Mouse (Mus musculus) common myeloid progenitor, adult 5-6 weeks (primary cell): ENCODE data around the gene Tmem38b. TPM values are rescaled to one million over a fixed set of nuclear protein-coding genes. Genes with fewer than 3 reads are reported as not detected.
"Not testable (repeated sequence)": the region's sequence is repeated elsewhere in the genome, so short reads cannot be mapped to it uniquely, and the experiment has no call there.

Source experiments
- ATAC-seq: replicated peaks from 2 replicates; pipeline ENCODE4 v1.8.0; 2016; ENCODE audit warnings: low read depth, mild to moderate bottlenecking, moderate TSS enrichment, inconsistent platforms; ENCODE audit not compliant: poor library complexity, severe bottlenecking
- total RNA-seq: library from RNA; stranded (forward); fragments of 200-1000, 187-1606 nt; gene quantifications from 2 replicates; pipeline ENCODE4 v1.2.3, GENCODE M21; 2017

The Tmem38b gene
- total RNA-seq: 4.2 and 10.5 TPM in 2 replicates

DNA sequence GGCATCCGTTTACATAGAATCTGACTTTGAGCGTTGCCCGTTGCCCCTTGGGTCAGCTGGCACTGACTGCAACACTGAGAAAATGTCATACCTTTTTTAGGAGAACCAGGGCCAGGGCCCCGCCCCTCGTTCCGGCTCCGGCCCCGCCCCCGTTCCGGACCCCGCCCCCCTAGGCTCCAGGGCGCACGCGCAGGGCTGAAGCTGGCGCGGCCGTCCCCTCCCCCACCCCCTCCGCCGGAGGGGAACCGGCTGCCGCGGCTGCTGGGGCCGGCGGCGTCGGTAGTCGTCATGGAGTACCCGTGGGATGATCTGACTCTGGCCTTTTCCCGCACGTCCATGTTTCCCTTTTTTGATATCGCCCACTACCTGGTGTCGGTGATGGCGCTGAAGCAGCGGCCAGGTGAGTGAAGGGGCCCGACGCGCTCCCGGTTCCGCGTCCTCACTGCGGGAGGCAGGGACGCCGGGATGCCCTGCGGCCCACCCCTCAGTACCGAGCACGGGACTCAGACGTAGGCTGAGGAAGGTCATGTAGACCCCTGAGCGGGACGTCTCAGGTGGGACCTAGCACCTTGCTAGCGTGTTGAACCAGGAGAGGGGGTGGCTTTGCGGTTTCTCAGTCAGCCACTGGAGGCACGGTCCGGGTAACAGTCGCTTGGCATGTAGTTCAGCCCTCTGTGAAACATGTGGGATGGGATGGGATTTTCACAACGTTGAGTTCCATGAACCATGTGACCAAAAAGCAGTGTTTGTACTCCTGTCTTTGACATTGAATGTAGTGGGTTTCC is at the start of gene Tmem38b:
Gene Tmem38b (plus strand): TSS at position 225 of the 785 bp plus-strand sequence.
- ATAC-seq: peak; percentile 73

DNA sequence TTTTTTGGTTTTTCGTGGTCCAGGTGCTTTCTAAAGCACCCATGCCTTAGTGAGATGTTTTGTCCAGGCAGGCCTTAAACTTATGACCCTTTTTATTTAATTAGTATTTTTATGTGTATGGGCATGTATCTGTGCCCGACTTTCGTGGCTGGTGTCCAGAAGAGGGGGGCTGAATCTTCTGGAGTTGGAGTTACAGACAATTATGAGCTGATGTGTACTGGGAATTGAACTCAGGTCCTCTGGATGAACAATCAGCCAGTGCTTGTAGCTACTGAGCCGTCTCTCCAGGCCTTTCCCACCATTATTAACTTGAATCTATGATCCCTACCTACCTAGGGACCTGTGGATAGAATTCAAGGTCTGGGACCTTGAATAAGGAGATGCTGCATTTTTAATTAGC is 44.4 kb upstream of the Tmem38b start:
- no peak for ATAC-seq

DNA sequence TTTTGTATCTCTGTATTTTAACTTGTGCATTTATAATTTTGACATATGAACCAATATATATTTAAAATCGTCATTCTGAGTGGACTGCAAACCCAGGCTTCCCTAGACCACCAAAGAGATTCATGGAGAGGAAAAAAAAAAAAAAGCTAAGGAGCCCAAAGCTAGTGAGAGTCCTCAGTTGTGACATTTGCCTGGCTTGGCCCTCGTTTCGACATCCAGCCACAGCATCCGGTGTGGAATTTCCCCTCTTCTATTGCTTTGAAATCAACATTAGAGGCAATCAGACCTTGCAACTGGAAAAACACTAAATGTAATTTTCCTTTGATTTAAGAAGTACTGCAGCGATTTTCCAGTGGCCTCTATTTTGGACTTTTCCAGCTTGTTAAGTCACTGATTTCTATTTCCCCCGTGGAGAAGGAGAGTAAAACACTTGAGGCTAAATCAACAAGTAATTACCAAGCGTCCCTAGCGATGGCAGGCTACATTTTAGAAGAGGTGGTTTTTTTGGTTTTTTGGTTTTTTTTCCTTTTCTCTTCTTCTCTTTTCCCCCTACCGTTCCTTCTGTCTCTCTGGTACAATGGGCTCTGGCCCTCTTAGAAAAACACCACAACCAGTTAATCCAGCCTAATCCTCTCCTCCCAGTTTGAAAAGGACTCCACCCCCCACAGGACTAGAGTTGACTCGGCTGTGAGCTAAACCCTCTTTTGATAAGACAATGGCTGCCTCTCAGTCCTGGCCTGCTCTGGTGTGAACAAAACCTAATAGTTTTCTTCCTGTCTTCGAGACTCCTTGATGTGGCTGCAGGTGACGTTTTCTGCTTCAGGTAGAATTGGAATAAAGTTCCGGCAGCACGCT is 43.4 kb upstream of the Tmem38b start:
- peak; percentile 51; the same call in 1 of the 2 replicates for ATAC-seq

DNA sequence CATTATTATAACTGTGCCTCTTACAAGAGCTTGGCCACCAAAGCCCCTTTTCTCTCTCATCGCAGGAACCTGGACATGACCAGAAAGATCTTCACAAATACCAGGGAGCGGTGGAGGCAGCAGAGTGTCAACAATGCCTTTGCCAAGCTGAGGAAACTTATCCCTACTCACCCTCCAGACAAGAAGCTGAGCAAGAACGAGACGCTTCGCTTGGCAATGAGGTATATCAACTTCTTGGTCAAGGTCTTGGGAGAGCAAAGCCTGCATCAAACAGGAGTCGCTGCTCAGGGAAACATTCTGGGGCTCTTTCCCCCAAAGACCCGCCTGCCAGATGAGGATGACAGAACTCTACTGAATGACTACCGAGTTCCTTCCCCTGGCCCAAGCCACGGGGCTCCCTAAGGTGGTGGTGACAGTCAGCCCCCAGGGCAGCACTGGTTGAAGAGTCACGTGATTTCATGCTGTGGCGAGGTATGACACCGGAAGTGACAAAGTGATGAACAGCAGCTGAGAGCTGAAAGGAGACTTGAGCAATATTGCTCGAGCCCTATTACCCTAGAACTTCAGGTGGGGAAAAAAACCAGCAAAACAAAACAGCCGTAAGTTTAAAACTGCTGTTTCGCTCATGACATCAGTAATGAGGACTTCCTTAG is 40.0 kb upstream of the Tmem38b start:
- ATAC-seq: peak; percentile 40

DNA sequence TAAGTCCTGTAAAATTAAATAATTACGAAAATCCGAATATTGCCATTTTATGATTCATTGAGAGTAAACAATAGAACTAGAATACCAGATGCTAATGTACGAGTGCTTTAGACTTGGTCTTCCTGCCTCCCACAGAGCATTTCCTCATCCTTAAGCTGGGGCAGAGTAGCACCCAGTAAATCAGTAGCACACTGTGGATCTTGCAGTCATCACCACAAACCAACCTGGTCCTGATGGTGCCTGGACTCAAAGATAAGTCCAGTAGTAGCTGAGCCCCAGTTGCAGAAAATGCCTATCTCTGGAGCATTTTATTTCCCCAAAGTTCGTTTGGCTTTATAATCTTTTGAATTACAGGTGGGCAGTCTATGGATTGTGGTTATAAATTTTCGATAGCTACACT is 39.0 kb upstream of the Tmem38b start:
- ATAC-seq: no peak

DNA sequence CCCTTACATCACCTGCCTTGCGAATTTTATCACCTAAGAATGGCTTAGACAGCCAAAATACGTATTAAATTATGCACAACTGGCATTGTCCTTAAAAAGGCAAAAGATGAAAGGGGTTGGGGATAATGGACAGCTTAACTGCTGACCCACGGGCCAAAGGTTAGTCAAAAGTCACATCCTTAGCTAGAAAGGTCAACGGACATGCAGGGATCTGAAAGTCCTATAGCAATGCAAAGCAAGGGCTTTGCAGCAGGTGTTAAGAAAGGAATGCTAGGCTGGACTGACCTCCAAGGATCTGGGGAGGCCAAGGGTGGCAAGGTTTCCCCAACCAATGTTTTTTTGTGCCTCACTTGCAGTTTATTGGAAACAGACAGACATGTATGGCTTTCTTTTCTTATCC is 36.5 kb upstream of the Tmem38b start:
- ATAC-seq: no peak

DNA sequence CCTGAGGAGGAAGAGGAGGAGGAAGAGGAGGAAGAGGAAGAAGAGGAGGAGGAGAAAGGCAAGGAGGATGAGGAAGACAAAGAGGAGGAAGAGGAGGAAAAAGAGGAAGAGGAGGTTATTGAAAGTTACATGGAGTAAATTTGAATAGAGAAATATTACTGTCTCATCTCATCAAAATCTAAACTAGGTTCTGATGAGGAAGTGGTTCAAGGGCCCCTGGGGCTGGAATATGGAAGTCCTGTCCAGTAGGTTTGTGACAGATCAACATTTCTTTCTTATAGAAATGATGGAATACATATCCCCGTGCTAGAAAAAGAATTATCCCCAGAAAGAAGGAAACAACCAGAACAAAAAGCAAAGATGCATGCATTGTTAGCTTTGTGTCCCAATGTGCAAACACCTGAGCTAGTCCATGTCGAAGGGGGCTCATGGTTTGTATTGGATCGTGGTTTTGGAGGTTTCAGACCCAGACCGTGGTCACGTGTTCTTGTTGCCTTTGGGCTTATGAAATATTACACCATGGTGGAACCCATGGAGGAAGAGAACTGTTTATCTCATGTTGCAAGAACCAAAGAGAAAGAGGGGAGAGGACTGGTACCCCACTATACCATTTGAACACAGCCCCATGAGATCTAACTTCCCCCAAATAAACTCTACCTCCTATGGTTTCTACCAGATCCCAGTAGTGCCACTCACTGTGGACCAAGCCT is 31.4 kb upstream of the Tmem38b start:
- 0 out of 2 replicates have a peak, but pooled peaks have one; percentile 20 for ATAC-seq

DNA sequence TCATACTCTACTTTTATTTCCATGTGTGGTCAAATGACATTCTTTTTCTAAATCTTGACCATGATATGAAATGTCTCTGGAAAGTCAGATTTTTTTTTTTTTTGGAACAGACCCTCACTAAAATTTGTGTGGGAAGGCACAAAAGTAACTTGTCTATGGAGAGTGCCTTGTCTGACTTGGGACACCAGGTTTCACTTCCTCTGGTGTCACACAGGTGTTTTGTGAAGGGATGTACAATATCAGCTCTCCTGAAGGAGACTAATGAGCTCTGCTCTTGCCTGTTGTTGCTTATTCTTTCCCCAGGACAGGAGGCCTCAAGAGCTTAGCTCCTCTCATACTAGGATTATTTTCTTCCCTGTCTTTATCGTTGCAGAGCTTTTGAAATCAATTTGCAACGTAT is 30.8 kb upstream of the Tmem38b start:
- no peak for ATAC-seq

DNA sequence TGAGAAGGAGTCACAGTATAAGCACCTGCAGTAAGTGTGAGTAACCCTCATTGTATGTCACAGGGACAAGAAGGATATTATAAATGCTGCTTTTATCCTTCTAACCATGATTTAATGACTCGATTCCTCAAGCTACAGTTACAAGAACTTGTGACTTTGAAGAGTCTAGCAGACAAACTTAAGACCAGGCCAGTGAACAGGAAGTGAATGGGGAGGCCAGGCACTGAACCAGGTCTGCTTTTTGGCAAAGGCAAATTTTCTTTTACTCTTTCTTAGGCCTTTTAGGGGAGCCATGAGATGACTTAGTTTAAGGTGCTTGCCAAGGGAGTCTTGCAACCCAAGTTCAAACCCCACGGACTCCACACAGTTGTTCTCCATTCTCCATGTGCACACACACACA is 30.1 kb upstream of the Tmem38b start:
- ATAC-seq: no peak

DNA sequence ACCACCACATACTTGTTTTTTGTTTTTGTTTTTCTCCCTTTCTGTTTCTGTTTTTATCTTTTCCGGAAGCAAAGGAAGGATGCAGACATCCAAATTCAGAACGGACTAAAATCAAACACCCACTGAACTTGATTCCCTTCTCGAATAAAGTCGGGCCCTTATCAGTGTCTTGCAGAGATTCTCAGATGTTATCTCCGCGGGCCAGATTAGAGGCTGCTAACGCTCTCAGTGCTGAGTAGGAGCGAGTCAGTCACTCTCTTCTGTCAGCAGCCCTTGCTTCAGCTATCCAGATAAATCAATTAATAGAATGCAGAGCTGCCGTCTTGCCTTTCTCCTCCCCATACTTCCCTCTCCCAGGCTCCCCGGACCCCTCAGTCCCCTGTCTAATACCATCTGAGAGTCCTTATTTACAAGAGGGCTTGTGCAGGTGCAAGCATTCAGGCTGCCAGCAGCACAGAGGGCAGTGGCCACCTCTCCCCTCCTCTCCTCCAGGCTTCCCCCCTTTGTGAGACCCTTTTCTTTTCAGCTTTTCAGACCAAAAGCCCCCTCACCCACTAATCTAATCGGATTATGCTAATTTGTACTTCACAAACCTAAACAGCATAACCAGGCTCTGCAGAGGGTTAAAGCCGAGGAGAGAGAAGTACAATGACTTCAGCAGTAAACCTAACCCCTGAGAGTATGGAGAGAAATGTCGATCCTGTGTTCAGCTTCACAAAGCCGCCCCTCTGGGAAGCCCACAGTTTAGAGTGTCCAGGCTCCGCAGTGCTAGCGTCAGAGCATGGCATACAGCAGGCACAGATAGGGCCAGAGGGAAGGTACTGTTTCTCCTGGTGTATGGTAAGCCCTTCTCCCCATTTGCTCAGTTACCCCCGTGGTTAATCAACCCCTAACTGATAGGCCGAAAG is 28.7 kb upstream of the Tmem38b start:
- no peak for ATAC-seq

DNA sequence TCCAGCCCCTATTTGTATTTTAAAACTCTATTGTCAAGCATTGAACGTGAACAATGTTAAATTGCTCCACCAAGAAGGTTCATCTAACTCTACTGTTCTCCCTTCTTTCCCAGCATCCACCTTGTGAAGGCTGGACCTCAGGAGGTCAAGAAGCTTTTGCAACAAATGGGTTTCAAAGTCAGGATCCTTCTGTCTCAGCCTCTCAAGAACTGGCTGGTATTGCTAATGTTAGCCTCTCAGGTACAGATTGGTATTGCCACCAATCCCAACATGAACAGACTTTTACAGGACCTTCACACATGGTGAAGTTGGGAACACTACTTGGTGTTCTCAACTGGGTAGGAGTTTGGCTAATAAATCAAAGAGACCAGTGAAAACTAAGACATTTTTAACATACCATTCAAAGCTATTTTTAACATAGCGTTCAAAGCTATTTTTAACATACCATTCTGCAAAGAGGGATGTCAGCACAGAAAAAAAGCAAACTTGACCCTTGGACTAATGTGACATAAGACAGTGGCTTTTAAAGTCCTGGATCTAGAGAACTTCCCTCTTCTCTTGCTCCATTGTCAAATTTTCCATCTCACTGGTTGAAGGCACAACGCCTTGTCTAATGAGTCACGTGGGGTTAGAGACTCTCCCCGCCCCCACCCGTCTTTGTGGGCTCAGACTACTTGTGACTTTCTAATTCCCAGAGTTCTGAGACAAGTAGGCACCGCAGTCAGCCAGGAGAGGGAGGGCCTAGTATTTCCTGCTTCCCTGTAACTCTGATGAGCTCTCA is 26.8 kb upstream of the Tmem38b start:
- ATAC-seq: no peak

DNA sequence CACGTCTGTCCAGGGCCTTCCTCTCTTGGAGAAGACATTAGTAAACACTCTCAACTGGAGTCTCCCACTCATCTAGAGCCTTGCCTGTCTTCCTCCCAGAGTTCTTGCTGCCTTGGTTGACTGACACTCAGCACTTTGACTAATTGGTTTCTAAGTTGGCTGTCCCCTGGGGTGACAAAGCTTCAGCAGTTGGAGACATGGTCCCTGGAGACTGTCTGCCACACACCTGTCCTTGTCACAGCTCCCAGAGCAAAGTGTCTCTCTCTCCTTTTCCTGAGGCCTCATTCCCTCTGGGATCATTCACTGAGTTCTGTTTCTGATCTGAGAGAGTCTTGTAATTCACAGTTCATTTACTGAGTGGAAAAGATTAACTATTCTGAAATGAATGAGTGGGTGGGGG is 26.1 kb upstream of the Tmem38b start:
- no peak for ATAC-seq

DNA sequence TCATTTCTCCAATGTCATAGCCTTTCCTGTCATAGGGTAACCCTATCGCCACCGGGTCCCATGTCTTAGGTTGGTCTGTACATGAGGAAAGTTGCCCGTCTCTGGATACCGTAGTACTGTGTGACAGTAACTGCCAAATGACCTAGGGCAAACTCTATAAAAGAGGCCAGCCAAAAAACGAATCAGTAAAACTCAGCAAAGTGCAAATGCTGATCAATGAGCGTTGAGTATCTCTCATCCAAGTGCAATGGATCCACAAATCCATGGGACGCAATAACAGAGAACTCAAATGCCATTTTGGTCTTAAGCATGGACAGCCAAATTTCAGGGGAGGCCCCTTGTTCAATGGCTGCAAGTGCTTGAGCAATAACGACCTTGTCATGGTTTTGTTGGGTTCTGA is 22.2 kb upstream of the Tmem38b start:
- ATAC-seq: not testable (repeated sequence)

DNA sequence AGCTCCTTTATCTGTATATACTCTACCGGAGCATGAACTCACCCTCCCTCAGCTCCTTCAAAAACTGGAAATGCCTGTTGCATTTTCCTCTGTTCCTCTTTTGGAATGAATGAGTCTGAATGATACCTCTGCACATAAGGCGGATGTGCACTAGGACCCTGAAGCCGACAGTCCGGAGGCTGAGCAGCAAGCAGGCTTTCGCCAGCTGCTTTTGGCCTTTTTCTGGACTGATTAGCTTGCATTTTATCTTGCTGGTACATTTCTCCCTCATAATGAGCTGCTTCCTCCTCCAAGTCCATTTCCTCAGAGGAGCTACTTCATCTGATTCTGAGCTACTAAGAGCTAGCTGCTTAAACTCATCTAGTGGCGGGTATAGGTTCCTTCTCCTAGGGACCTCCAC is 19.4 kb upstream of the Tmem38b start:
- ATAC-seq: not testable (repeated sequence)

DNA sequence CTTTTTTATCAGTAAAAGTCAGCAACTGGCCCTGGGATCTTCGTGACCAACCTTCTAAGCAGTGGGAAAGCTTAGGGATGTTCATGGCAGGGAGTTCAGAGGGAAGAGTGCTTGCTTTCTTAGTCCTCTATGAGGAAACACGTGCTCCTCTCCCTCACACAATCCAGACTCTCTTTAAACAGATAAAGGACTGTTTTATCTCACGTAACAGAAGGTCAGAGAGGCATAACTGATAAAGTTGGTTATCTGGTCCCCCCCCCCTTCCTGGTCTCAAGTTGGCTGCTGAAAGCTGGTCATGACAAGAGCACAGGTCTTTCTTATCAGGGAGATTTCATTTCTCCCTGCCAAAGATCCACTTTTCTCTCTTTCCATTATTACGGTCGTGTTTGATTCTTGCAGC is 7.5 kb upstream of the Tmem38b start:
- ATAC-seq: no peak

DNA sequence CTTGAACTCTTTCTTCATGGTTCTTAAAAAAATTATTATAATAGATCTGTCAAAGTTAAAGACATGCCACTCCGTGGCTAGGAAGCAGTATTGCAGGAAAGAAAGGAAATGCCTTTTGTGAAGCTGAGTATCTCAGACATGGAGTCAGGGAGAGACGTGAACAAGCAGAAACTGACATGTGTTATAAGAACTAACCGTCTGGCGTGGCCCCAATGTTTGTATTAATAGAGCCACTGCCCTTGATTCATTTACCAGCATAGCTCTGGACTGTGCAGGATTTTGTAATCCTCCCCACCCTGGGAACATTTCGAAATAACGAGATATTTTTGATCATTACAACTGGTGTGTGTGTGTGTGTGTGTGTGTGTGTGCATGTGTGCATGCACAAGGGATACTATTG is 2.1 kb upstream of the Tmem38b start:
- peak; percentile 59 for ATAC-seq

DNA sequence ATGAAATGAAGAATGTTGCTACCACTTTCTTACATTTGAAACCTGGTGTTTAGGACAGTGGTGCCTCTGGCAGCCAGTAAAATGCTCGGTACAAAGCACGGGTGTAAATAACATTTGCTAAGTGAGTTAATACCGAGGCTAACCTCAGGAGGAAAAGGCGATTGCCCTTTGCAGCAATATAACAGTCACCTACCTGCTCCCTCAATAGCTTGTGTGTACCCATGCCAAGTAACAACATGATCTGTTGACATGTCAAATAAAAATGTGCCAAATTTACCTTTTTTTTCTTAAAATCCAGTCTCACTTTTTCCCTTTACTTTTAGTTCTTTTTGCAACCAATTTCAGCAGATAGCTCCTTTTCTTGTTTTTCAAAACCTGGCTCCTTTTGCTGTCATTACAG is 1.0 kb upstream of the Tmem38b start:
- ATAC-seq: no peak

DNA sequence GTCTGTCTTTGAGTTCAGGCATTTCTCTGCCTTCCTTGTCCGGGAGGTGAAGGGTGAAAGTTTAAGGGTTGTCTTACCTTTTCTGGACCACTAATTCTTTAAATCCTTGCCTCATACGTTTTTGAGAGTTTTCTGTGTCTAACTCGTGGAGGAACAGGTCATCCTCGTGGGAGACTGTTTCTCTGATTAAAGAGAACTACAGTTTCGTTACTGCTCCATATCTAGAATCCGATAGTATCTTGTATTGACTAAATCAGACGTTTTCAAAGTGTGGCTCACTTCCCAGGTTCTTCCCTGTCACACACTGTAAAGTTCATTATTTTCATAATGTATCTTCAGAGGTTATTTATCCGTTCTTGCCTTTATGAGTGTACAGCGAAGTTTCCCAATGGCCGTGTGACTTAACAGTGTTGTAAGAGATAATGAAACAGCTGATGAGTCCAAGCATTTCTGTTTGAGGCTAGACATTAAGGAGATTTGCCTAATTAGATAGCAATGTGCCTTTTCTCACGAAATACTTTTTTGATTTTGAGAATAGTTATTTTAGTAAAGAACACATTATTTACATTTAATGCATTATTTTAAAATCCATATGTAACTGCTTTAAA is 900 bp downstream of the Tmem38b start:
- peak; percentile 10; the same call in 1 of the 2 replicates for ATAC-seq
